Mouse (Mus musculus): Measurements from ENCODE around the gene Palld.

DNA sequence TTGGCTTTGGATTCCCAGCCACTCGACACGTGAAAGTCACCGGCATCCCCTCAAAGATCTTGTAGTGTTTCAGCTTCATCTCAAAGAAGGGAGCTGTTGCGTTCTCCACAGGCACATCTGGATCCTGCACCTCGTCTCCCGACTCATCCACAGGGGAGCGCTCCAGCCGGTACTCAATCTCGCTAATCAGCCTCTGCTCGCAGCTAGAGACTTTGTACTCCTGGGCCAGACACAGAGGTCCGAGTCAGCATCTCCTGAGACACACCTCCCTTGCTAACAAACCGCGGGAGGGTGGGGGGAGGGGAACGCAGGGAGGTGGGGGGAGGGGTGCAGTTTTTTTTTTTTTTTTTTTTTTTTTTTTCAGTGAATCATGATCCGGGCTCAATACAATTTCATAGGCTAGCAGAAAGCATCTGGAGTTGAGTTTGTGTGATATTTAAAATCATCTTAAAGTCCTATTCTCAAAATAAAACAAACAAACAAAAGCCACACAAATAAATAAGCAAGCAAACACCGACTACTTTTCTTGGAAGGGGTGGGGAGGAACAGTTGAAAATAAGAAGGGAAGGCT, 369.0 kb downstream of the Palld start:
- TF ChIP-seq CTCF (conservative IDR thresholded peaks at IDR 0.05; ENCODE audit: insufficient read depth, insufficient read length, low read depth, low read length) (no peak), POLR2A (IDR thresholded peaks at IDR 0.05; ENCODE audit: low read depth, low read length) (no peak)

All from kidney, adult 2 months (tissue).